Mouse (Mus musculus): ENCODE measurements around the gene Ss18l2.

The Ss18l2 gene

DNA sequence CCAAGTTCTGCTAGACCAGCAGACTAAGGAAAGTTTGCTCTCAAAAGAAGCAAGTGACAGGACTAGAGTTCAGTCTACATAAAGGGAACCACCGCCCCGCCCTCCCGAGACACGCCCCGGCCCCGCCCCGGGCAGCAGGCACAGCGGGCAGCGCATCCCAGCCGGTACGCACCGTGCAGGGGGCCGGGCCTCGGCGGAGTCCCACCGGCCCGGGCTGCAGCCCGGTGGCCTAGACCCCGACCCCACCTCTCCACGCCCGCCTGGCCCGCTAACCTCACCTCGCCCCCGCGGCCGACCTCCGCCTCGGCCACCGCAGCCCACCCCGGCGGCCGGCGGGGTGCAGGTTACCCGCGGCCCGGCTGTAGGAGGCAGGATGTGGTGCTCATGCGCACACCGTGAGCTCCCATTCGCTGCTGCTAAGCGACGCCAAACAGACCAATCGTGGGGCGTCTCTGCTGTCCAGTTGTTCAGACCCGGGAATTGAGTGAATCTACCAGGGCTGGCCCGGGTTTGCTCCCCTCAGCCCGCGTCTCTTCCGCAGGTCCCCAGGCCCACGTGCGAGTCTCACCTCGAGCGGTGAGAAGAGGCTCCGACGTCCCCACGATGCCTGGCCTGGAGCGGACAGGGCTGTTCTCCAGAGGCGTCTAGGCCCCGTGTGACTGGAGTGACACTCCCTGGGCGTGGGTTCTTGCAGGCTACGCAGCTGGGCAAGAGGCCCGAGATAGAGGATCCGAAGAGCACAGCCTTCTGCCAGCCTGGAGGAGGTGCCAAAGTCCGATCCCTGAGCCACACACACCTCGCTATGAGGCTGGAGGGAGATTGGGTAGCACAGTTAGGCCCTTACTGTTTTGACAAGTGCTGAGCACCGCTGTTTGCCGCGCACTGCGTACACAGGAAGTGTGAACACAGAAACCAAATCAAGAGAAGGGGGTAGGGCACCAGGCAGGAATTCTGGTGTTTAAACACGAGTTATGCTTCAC is 5.2 kb upstream of the Ss18l2 start, which contains the start of gene Sec22c:
Gene Sec22c, minus strand, starts transcription at position 845 of the 980 bp plus-strand sequence.
- DNase-seq = peak; percentile 83

- no peak for DNase-seq
Observed at GRCm38 (mm10) chr9:121706029-121706675, 4.0 kb upstream of the Ss18l2 start.

DNA sequence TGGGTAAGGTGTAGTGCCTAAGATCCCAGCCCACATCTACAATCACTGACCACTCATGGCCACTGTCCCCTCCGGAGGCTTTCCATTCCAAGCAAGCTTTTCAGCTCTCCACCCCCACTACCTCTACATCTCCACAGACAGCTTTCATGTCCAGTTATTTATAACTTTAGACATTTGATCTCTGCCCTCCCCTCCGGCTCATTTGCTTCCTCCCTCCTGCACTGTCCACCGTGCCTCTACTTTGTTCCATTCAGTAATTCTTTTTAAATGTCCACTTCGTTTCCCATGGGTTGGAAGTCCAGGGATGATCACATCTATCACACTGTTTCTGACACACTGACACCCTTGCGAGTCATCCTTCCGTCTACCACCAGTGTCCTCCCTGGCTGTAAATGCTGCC is 2.3 kb upstream of the Ss18l2 start:
- no peak for DNase-seq

GRCm38 (mm10) chr9:121708506-121709486 is 1.3 kb upstream of the Ss18l2 start:
- no peak for DNase-seq

GRCm38 (mm10) chr9:121710584-121710975 is 451 bp downstream of the Ss18l2 start:
- DNase-seq = no peak

- DNase-seq = no peak
Observed at GRCm38 (mm10) chr9:121717048-121717447, 6.9 kb downstream of the Ss18l2 start.

DNA sequence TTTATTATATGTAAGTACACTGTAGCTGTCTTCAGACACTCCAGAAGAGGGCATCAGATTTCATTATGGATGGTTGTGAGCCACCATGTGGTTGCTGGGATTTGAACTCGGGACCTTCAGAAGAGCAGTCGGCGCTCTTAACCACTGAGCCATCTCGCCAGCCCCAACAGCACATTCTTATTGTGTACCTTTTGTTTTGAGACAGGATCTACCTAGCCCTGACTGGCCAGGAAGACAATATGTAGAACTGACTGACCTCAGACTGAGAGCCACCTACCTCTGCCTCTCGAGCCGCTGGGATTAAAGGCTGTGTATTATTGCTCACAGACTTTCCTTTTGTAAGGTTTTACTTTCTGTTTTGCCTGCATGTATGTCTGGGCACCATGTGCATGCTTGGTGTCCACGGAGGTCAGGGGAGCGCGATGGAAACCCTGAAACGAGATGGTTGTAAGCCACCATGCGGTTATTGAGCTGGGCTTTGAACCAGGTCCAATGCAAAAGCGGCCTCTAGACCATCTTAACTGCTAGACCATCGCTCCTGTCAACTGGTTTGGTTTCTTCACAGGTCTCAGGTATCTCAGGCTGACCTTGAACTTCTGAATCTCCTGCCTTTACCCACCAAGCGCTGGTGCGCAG is 8.1 kb downstream of the Ss18l2 start:
- DNase-seq = no peak

DNA sequence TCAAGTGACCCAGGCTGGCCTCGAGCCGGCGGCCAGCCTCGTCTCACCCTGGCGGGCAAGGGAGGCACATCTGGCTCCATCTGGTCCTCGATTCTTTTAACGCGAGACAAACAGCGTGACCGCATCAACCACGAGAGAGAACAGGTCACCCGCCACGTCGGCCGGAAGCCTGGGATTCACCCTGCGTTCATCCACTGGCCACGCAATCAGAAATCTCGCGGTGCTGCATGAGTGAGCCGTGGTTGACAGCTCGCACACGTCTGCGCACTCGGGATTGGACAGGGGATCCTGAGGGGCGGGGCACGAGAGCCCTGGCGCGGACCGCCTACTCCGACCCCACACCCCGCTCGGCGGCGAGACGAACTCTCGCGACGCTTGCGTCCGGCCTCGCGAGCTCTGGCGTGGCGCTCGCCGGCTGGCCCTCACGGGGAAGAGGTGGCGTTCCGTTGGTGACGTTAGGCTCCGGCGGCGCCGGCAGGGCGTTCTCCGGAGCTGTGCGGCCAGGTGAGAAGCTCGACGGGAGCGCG is 8.7 kb downstream of the Ss18l2 start, which contains the start of gene Nktr:
Gene Nktr, plus strand, starts transcription at position 378 of the 527 bp plus-strand sequence.
- peak; percentile 97 for DNase-seq

GRCm38 (mm10) chr9:121719347-121720331 is 9.5 kb downstream of the Ss18l2 start:
- DNase-seq = peak; percentile 60

GRCm38 (mm10) chr9:121740490-121740889 is 30.4 kb downstream of the Ss18l2 start:
- DNase-seq = no peak

- DNase-seq = no peak
Observed at GRCm38 (mm10) chr9:121741168-121741567, 31.0 kb downstream of the Ss18l2 start.

DNA sequence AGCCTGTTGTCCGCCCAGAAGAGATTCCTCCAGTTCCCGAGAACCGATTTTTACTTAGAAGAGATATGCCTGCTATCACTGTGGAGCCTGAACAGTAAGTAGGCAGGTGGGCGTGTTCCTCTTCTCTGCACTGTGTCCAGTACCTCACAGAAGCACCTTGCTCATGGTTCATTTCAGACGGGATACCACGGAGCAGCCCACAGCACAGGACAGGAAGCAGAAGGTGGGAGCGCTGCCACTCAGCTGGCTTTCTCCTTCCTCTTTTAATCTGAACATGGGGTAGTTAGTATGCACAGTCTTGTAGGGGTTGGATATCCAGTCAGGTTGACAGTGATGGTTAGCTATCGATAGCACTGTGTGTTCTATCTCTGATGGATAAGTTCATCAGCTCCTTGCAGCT is 33.9 kb downstream of the Ss18l2 start:
- no peak for DNase-seq

- DNase-seq = no peak
Observed at GRCm38 (mm10) chr9:121752774-121753173, 42.6 kb downstream of the Ss18l2 start.

- DNase-seq = no peak
Observed at GRCm38 (mm10) chr9:121754624-121755023, 44.5 kb downstream of the Ss18l2 start.

DNA sequence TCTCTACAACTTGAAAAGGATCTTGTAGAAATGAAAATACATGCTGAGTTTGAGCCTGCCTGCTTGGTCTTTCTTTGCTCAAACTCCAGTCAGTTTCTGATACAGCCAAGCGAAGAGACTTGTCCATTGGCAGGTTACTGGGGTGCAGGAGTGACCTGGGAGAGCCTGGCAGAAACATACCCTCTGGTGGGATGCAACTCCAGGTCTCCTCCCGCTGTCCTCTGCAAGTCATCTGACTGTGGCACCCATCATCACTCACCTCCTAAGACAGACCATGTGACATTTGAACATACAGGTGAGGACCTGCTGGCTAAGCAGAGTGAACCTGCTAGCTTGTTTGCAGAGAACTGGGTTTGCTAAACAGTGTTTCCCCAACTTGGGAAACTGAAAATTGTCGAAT is 46.7 kb downstream of the Ss18l2 start:
- no peak for DNase-seq

- no peak for DNase-seq
Observed at GRCm38 (mm10) chr9:121757432-121757831, 47.3 kb downstream of the Ss18l2 start.

DNA sequence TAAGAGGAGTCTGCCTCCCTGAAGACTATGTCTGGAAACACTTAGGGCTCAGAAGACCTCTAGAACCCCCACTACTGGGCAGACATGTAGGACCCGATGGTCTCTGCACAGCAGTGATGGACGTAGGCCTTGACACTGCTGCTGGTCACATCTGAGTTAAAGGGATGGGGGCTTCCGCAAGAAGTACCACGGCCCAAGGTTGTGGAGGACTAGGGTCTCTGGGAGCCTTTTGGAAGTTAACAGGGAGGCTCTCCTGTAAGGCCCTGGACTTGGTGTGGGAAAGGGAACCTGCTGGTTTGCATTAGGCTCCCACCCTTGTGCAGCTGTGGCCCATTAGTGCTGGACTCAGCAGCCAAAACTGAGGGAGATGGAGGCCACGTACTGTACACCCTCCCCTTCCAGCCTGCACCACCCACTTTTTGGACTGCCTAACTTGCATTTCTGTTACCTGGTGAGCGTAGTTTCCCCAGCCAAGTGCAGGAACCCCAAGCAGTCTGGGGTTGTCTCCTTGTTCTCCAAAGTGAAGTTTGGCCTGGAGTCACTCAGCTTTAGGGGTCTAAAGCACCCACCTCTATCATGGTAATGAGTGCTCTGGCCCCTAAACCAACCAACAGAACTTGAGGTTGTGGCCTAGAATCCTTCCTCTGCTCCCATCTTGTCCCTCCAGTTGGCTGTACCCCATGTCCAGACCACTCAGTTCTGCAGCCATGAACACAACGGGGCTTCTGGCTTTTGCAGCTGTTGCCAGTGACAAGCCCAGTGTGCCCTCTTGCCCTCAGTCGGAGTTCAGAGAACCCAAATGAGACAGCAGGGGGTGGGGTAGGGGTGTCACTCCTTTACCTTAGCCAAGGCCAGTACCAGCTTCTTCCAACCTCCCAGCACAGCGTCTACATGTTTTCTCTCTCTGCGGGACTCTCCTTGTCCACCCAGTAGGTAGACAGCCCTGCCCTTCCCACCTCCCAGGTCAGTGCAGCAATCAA is 48.0 kb downstream of the Ss18l2 start:
- peak; percentile 26 for DNase-seq

GRCm38 (mm10) chr9:121759091-121760081 is 49.3 kb downstream of the Ss18l2 start, which contains the start of gene Zfp651:
Zfp651 (plus strand) TSS chr9:121759330.
- peak; percentile 60 for DNase-seq
